Mouse (Mus musculus) small intestine, adult 2 months (tissue): ENCODE measurements around the gene Elp4.

Source experiments
- CTCF ChIP-seq: fragments of 200-500 bp; IDR thresholded peaks from 2 replicates; pipeline ENCODE4 v1.5.1; 2012; ENCODE audit warnings: low read depth, mild to moderate bottlenecking, control low read depth, inconsistent platforms, low read length, moderate library complexity, mixed read lengths; ENCODE audit not compliant: insufficient replicate concordance, insufficient read length; ENCODE audit errors: extremely low read depth
- POLR2A ChIP-seq: fragments of 200-500 bp; IDR thresholded peaks from 2 replicates; pipeline ENCODE4 v1.6.1; 2012; ENCODE audit warnings: low read depth, mild to moderate bottlenecking, control low read depth, inconsistent platforms, low read length, moderate library complexity

DNA sequence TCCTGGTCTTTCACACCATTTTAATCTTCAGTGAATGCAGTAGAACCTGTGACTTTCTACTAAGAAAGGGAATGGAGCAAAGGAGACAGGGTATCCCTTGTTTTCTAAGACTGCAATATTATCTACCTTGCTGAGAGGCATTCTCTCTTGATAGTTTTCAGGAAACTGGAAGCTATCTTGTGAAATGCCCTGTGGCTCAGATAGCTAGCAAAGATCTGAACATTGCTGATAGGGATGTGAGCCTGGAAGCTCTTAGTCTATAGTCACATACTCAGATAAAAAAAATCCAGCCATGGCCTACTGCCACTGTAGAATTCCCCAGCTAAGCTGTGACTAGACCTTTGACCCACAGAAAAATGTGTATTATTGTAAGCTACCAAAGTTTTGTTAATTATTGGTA lies 13.5 kb downstream of the Elp4 start:
- TF ChIP-seq POLR2A, result no peak
- no peak for TF ChIP-seq CTCF
